Mouse (Mus musculus) forebrain, embryonic 12.5 days (tissue): Measurements from ENCODE around the gene Cpox. TPM values are rescaled to one million over a fixed set of nuclear protein-coding genes. Genes with fewer than 3 reads are reported as not detected.

Experiments used
- ATAC-seq: fragments of 200-750 bp; cut with Nextera tagmentation; 2 replicates; pipeline ENCODE4 v1.8.0; 2017; ENCODE audit warnings: moderate TSS enrichment; ENCODE audit not compliant: low FRiP score
- H3K27ac ChIP-seq: fragments of 300-500 bp; sonication (generic); 2 replicates; pipeline ENCODE4 v1.5.1; 2016; ENCODE audit warnings: mild to moderate bottlenecking
- H3K27me3 ChIP-seq: fragments of 300-500 bp; sonication (generic); 2 replicates; pipeline ENCODE4 v1.6.1; 2016; ENCODE audit warnings: mild to moderate bottlenecking
- H3K36me3 ChIP-seq: fragments of 300-500 bp; sonication (generic); replicated peaks from 2 replicates; pipeline ENCODE4 v1.6.1; 2016; ENCODE audit warnings: mild to moderate bottlenecking
- H3K4me1 ChIP-seq: fragments of 300-500 bp; sonication (generic); 2 replicates; pipeline ENCODE4 v1.6.1; 2016
- H3K4me2 ChIP-seq: fragments of 300-500 bp; sonication (generic); 2 replicates; pipeline ENCODE4 v1.6.1; 2016; ENCODE audit warnings: mild to moderate bottlenecking, moderate library complexity
- H3K4me3 ChIP-seq: fragments of 300-500 bp; sonication (generic); replicated peaks from 2 replicates; pipeline ENCODE4 v1.5.1; 2016; ENCODE audit warnings: mild to moderate bottlenecking
- H3K9ac ChIP-seq: fragments of 300-500 bp; sonication (generic); 2 replicates; pipeline ENCODE4 v1.6.1; 2016; ENCODE audit warnings: mild to moderate bottlenecking
- H3K9me3 ChIP-seq: fragments of 300-500 bp; sonication (generic); 2 replicates; pipeline ENCODE4 v1.6.1; 2016
- WGBS: fragments of 180-500 bp; shearing (Covaris S2); methylation state at CpG from one replicate; pipeline ENCODE4 v1.1.7; 2016; 5-methylcytosine and 5-hydroxymethylcytosine counted together
- polyA plus RNA-seq: library from polyadenylated mRNA; unstranded; fragments of >200 nt; fragmentation: Nextera tagmentation; extraction: Ambion mirVana; gene quantifications from 2 replicates; pipeline ENCODE4 v1.2.1, GENCODE M21; 2016

The Cpox gene
- polyA plus RNA-seq, 1 experiment from 2014 or later = 18.4 TPM

- Histone ChIP-seq H3K4me2 (no peak overlapping the region), H3K27ac (no peak overlapping the region), H3K4me3 (no peak overlapping the region), H3K27me3 (no peaks in the 10 kb centered on the region), H3K36me3 (no peaks in the 10 kb centered on the region), H3K4me1 (no peaks in the 10 kb centered on the region), H3K9ac (no peak overlapping the region), H3K9me3 (no peaks in the 10 kb centered on the region)
- no peak for ATAC-seq
- WGBS = 89% methylated on average over 5 of the region's 5 CpGs
Observed at GRCm38 (mm10) chr16:58689555-58690169, 19.6 kb downstream of the Cpox start.

GRCm38 (mm10) chr16:58690322-58690732, 20.2 kb downstream of the Cpox start:
- no peaks in the 10 kb centered on the region for H3K4me1 ChIP-seq
- H3K9me3 ChIP-seq = no peaks in the 10 kb centered on the region
- no peaks in the 10 kb centered on the region for H3K27me3 ChIP-seq
- no peaks in the 10 kb centered on the region for H3K36me3 ChIP-seq
- 82% methylated on average over 5 of the region's 5 CpGs for WGBS
- H3K4me3 ChIP-seq = no peak overlapping the region
- no peak overlapping the region for H3K27ac ChIP-seq
- H3K4me2 ChIP-seq = no peak overlapping the region
- H3K9ac ChIP-seq = no peak overlapping the region
- ATAC-seq = no peak

DNA sequence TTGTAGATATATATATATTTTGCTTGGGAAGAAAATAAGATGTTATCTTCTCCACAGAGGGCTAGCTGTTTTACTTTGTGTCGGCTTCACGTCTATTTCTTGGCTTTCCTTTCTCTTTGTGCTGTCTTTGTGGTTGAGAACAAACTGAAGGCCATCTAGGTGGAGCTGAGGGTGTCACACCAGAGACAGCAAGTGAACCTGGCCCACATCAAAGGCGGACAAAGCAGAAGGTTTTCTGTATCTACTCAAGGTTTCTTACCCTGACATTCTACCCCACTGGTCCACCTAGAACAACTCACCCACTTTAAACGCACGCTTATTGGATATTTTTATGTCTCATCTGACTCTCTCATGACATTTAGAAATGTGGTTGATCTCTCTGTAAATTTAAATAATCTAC, 24.0 kb downstream of the Cpox start:
- H3K9me3 ChIP-seq = no peaks in the 10 kb centered on the region
- H3K4me1 ChIP-seq = no peaks in the 10 kb centered on the region
- H3K27me3 ChIP-seq = no peaks in the 10 kb centered on the region
- no peak overlapping the region for H3K27ac ChIP-seq
- H3K4me2 ChIP-seq = no peak overlapping the region
- no peaks in the 10 kb centered on the region for H3K36me3 ChIP-seq
- 91% methylated on average over 5 of the region's 5 CpGs for WGBS
- no peak for ATAC-seq
- H3K9ac ChIP-seq = no peak overlapping the region
- H3K4me3 ChIP-seq = no peak overlapping the region

GRCm38 (mm10) chr16:58696796-58697195, 26.7 kb downstream of the Cpox start:
- Histone ChIP-seq H3K4me2 (no peak overlapping the region), H3K4me3 (no peak overlapping the region)
- WGBS = 91% methylated on average over 3 of the region's 3 CpGs

GRCm38 (mm10) chr16:58697261-58697660, 27.2 kb downstream of the Cpox start:
- H3K4me3 ChIP-seq = no peak overlapping the region
- WGBS = 95% methylated on average over 1 of the region's 1 CpGs
- no peaks in the 10 kb centered on the region for H3K27me3 ChIP-seq
- no peaks in the 10 kb centered on the region for H3K36me3 ChIP-seq
- ATAC-seq = no peak
- H3K9me3 ChIP-seq = no peaks in the 10 kb centered on the region
- H3K27ac ChIP-seq = no peak overlapping the region
- H3K9ac ChIP-seq = no peak overlapping the region
- no peak overlapping the region for H3K4me2 ChIP-seq
- no peaks in the 10 kb centered on the region for H3K4me1 ChIP-seq

More at GRCm38 (mm10) chr16:58696796-58697195, 26.7 kb downstream of the Cpox start:
- H3K27ac ChIP-seq = no peak overlapping the region
- H3K27me3 ChIP-seq = no peaks in the 10 kb centered on the region
- no peaks in the 10 kb centered on the region for H3K36me3 ChIP-seq
- H3K4me1 ChIP-seq = no peaks in the 10 kb centered on the region
- no peaks in the 10 kb centered on the region for H3K9me3 ChIP-seq
- ATAC-seq = no peak
- H3K9ac ChIP-seq = no peak overlapping the region

- no peaks in the 10 kb centered on the region for H3K36me3 ChIP-seq
Observed at GRCm38 (mm10) chr16:58700174-58700573, 30.1 kb downstream of the Cpox start.

DNA sequence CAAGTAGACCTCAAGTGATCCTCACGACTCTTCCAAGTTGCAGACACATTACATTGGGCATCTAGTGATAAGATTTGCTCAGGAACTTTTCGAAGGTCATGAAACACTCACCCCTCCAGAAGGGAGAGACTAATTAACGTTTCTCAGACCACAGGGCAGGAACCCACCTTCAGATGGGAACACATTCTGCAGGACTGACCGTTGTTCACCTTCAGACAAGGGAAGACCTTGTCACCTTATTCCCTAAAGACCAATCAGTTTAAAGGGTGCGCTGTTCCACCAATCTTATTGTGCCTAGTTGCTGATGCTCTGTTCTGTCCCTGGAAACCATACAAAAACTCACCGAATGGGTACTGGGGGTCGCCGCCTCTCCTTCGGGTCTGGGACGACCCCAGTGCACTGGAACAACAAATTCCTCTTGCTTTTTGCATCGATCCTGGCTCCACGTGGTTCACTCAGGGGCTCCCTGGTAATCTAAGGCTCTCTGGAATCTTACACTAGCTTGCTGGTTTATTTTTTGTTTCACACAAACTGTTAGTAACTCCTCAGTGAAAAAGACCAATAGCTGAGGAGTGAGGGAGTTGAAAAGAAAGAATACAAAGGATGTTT, 30.8 kb downstream of the Cpox start:
- 92% methylated on average over 12 of the region's 12 CpGs for WGBS
- Histone ChIP-seq H3K4me3 (no peak overlapping the region), H3K36me3 (no peaks in the 10 kb centered on the region), H3K27me3 (no peaks in the 10 kb centered on the region), H3K27ac (no peak overlapping the region), H3K4me2 (no peak overlapping the region), H3K4me1 (no peaks in the 10 kb centered on the region), H3K9me3 (no peaks in the 10 kb centered on the region), H3K9ac (no peak overlapping the region)
- no peak for ATAC-seq

More at GRCm38 (mm10) chr16:58700174-58700573, 30.1 kb downstream of the Cpox start:
- no peak for ATAC-seq
- no peak overlapping the region for H3K4me2 ChIP-seq
- H3K4me1 ChIP-seq = no peaks in the 10 kb centered on the region
- no peaks in the 10 kb centered on the region for H3K27me3 ChIP-seq
- H3K27ac ChIP-seq = no peak overlapping the region
- no peaks in the 10 kb centered on the region for H3K9me3 ChIP-seq
- no peak overlapping the region for H3K4me3 ChIP-seq
- no peak overlapping the region for H3K9ac ChIP-seq
- WGBS = 84% methylated on average over 6 of the region's 6 CpGs

- no peaks in the 10 kb centered on the region for H3K36me3 ChIP-seq
- no peak overlapping the region for H3K27ac ChIP-seq
- H3K9me3 ChIP-seq = no peaks in the 10 kb centered on the region
- no peak overlapping the region for H3K4me3 ChIP-seq
- 79% methylated on average over 6 of the region's 6 CpGs for WGBS
- H3K9ac ChIP-seq = no peak overlapping the region
- ATAC-seq = no peak
- no peaks in the 10 kb centered on the region for H3K4me1 ChIP-seq
- H3K4me2 ChIP-seq = no peak overlapping the region
- H3K27me3 ChIP-seq = no peaks in the 10 kb centered on the region
Observed at GRCm38 (mm10) chr16:58701779-58702178, 31.7 kb downstream of the Cpox start.

- ATAC-seq = no peak
- Histone ChIP-seq H3K4me1 (no peaks in the 10 kb centered on the region), H3K36me3 (no peaks in the 10 kb centered on the region), H3K27ac (no peak overlapping the region), H3K9me3 (no peaks in the 10 kb centered on the region), H3K4me3 (no peak overlapping the region), H3K9ac (no peak overlapping the region), H3K4me2 (no peak overlapping the region), H3K27me3 (no peaks in the 10 kb centered on the region)
- WGBS = 87% methylated on average over 10 of the region's 10 CpGs
Observed at GRCm38 (mm10) chr16:58702329-58702932, 32.3 kb downstream of the Cpox start.

GRCm38 (mm10) chr16:58703382-58704124, 33.5 kb downstream of the Cpox start:
- Histone ChIP-seq H3K4me3 (no peak overlapping the region), H3K9me3 (no peaks in the 10 kb centered on the region), H3K4me2 (no peak overlapping the region), H3K4me1 (no peaks in the 10 kb centered on the region), H3K36me3 (no peaks in the 10 kb centered on the region), H3K27ac (no peak overlapping the region), H3K9ac (no peak overlapping the region), H3K27me3 (no peaks in the 10 kb centered on the region)
- WGBS = 59% methylated on average over 10 of the region's 10 CpGs
- ATAC-seq = no peak

GRCm38 (mm10) chr16:58704999-58705398, 34.9 kb downstream of the Cpox start:
- no peak overlapping the region for H3K27ac ChIP-seq
- H3K36me3 ChIP-seq = no peaks in the 10 kb centered on the region
- H3K9me3 ChIP-seq = no peaks in the 10 kb centered on the region
- no peak overlapping the region for H3K4me3 ChIP-seq
- H3K4me2 ChIP-seq = no peak overlapping the region
- no peaks in the 10 kb centered on the region for H3K4me1 ChIP-seq
- ATAC-seq = no peak
- H3K27me3 ChIP-seq = no peaks in the 10 kb centered on the region
- no peak overlapping the region for H3K9ac ChIP-seq

GRCm38 (mm10) chr16:58707276-58707905, 37.3 kb downstream of the Cpox start:
- ATAC-seq = no peak

More at GRCm38 (mm10) chr16:58707276-58707905, 37.3 kb downstream of the Cpox start:
- Histone ChIP-seq H3K9me3 (no peaks in the 10 kb centered on the region), H3K27ac (no peak overlapping the region), H3K4me1 (no peaks in the 10 kb centered on the region), H3K36me3 (no peaks in the 10 kb centered on the region), H3K9ac (no peak overlapping the region), H3K4me3 (no peak overlapping the region), H3K27me3 (no peaks in the 10 kb centered on the region), H3K4me2 (no peak overlapping the region)
- WGBS = 86% methylated on average over 4 of the region's 4 CpGs
